Mouse (Mus musculus) layer of hippocampus, postnatal 10 days (tissue): ENCODE measurements around the gene Lpp. TPM values are rescaled to one million over a fixed set of nuclear protein-coding genes. Genes with fewer than 3 reads are reported as not detected.

Experiments
- DNase-seq, 2 experiments: peaks; one replicate each; pipeline ENCODE4 v3.0.0; 2021; ENCODE audit warnings: low spot score in 2 of 2
- total RNA-seq, 2 experiments: library from RNA; stranded (reverse); gene quantifications; 2 replicates each; pipeline ENCODE4 v1.2.3; 2021

Lpp gene
- total RNA-seq, 2 experiments from 2014 or later = 10.9 to 11.2 TPM

GRCm38 (mm10) chr16:24622226-24623194 is 229.2 kb downstream of the Lpp start:
- DNase-seq = no peak

DNA sequence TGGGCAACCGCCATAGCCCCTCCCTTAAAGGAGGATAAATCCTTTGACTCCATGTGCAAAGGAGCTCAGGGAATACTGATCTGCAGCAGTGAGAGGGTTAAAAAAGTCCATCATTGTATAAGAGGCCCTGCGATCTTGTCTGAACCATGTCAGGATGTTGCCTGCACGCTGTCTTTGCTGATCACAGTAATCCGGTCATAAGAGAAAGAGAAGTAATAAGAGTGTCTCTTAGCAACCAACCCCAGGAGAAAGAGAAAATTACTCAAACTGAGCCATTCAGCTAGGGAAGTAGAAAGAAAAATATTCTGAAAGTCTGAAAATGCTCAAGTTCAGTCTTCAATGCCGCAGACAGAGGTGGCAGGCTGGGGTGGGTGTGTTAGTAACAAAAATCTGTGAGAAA is 231.0 kb downstream of the Lpp start:
- DNase-seq = no peak

DNA sequence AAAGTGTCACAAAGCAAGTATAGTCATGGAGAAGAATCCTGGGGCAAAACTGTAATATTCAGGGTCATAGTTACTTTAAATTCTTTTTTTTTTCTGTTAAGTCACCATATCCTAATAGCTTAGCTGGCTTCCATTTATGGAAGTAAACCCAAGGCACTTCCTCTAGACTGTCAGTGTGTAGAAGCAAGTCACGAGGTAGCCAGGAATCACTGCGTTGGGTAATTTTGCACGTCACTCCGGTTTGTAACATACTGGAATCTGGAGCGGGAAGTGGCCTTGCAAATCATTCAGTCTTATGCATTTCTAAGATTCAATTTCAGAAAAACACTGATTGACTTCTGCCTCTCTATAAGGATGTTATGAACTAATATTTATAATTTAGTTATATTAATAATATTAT is 232.3 kb downstream of the Lpp start:
- DNase-seq = no peak

DNA sequence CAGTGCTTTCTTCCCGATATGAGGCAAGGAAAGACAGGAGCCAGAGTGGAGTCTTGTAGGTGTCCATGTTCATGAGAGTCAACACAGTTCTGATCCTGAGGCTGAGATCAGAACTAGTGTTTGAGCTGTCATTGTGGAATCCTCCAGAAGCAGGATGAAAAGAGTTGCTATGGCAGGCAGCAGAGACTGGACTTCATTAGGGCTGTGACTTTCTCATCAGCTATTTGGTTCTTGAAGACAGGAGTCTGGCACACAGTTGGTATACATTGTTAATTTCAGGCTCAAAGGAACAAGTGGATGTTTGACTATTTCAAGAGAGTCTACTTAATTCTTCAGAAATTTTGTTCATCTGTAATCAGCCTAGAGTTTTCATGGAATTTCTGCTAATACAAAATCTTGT is 235.5 kb downstream of the Lpp start:
- no peak for DNase-seq

GRCm38 (mm10) chr16:24629218-24630172 is 236.2 kb downstream of the Lpp start:
- DNase-seq = no peak

DNA sequence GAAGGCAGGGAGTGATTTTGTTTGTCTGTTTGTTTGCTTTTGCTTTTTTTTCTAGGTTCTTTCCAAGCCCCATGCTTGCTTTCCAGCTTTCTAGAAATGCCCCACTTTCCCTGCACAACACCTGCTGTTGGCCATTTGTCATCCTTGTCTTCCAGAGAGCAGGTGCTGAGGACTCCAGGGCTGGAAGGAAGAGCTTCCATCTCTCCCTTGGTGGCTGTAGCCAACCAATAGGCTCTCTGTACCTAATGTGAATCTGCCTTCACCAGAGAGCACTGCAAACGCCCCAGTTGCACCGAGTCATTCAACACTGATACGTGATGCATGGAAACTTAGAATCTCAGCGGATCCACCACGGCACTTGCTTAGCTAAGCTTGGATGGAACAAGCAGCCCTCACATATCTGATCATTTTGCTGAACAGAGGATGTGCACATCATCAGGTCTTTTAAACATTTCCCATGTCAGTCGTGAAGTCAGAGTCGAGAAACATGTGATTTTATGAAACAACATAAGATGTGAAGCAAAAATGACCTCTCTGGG is 242.1 kb downstream of the Lpp start:
- DNase-seq = no peak

GRCm38 (mm10) chr16:24636894-24637293 is 243.6 kb downstream of the Lpp start:
- DNase-seq = no peak

DNA sequence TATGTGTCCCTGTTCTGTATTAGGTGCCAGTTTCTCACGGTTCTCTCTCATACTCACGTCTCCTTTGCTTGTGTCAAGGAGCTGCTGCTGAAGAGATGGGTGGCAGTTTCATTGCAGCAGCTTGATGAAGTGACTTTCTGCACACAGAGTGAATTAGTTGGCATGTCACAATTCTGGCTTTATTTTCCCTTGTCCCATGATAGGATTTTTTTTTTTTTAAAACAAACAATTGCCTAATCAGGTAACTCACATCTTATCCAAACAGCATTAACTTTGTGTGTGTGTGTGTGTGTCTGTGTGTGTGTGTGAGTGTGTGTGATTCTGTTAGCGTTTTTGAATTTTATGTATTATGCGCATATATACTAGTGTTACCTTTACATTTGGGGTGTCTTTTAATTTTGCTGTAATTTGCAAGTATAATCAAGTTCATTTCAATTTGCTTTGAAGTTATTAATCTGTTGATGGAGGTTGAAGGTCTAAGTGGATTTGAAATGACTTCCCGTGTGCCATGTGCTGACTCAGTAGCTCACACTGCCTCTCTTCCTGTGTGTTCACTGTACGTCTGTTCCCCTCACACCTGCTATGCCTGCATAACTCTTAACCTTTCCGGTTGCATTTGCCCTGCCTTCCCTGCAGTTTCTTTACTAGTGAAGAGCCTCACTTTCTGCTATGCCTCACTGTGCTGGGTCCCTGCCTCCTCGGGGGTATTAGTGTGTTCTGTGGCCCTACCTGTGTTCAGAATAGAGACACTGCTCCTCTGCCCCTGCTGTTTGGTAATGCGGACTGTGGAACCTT is 247.9 kb downstream of the Lpp start:
- no peak for DNase-seq

DNA sequence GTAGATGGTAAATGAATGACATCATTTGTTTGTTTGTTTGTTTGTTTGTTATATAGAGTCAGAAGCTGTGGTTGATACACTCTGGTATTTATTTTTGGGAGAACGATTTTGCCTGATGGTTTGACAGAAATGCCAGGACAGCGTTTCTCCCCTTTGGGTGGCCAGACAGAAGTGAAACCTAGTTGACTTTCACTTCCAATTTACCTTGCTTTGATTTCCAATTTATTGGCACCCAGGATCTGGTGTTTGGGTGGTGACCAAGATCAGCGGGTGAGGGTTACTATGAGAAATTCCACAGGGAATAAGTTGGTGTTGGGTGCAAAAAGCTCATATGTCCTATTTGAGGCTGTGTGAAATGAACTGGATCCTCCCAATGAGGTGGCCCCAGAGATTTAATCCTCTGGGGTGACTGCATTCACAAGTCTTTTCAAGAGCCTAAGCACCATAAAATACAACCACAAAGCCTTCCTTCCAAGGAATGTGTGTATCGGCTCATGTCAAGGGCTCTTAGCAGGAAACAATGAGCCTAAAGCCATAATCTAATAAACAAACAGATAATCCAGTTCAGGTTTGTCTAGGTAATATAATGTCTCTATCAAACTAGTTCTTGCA is 249.8 kb downstream of the Lpp start:
- DNase-seq = no peak

DNA sequence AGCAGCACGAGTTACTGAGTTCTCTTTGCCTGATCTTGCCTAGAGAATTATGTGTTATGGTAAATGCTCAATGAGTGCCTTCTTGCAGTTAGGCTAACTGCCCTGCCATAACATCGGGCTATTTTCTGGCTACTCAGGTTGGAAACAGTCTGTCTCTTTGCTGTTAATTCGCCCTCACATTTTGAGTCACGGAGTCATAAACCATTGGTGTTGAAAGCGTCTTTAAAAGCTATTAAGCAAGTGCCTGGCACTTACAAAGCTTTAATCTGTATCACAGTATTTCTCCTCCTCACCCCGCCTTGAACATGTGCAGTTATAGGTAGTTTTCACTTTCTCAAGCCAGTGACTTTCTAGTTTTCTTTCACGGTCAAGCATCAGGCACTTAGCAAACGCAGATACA is 250.8 kb downstream of the Lpp start:
- DNase-seq = no peak

DNA sequence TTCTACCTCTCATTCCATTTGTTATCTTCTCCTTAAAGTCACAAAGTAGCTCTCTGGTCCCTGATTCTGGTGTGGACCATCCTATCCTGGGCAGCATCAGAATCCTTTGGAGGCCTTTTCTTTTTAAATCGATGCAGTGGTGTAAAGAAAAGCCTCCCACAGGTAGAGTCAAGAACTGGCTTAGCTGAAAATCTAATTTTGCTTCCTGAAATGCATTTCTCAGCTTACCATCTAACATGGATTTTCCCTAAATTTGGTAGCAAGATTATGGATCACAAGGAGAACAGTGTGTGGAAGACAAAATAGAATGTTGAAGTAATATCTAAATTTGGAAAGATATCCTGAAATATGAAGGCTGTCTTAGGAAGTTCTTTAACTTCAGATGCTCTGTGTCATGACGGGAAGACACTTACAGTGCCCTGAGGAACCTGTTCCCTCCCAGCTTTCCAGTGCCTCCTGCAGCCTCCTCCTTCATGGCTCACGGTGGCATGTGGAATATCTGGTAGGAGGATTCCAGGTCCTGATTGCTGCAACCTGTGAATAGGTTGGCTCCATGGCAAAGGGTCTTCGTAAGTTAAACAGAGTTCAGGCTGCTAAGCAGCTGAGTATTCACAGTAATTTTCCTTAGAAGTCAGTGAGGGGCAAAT is 251.6 kb downstream of the Lpp start:
- DNase-seq = no peak

DNA sequence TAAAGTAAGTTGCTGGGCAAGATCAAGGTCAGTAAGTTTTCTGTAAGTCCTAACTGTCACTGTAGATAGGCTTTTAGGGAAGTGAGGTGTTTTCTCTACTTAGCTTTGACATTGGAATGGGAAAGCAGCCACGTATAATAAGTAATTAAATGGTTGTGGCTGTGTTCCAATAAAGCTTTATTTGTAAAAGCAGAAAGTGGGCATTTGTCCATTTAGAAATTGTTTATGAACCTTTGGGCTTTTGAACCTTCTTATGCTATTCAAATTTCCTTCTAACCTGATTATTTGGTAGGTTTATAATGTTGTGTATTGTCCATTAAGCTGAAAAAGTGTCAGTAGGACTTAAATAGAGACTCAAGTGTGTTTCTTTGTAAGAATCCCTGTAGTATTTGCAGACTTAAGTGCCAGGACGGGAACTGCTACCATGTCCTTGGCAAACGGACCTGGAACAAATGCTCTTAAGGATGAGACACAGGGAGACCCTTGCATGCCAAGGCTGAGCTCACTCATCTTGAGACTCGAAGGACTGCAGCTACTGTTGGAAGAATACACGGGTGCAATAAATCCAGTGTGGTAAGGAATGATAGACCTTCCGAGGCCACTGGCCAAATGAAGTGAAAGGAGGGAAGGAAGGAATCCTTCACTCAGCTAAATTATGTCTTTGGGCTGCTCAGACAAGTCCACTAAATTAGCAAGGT is 252.7 kb downstream of the Lpp start:
- no peak for DNase-seq

DNA sequence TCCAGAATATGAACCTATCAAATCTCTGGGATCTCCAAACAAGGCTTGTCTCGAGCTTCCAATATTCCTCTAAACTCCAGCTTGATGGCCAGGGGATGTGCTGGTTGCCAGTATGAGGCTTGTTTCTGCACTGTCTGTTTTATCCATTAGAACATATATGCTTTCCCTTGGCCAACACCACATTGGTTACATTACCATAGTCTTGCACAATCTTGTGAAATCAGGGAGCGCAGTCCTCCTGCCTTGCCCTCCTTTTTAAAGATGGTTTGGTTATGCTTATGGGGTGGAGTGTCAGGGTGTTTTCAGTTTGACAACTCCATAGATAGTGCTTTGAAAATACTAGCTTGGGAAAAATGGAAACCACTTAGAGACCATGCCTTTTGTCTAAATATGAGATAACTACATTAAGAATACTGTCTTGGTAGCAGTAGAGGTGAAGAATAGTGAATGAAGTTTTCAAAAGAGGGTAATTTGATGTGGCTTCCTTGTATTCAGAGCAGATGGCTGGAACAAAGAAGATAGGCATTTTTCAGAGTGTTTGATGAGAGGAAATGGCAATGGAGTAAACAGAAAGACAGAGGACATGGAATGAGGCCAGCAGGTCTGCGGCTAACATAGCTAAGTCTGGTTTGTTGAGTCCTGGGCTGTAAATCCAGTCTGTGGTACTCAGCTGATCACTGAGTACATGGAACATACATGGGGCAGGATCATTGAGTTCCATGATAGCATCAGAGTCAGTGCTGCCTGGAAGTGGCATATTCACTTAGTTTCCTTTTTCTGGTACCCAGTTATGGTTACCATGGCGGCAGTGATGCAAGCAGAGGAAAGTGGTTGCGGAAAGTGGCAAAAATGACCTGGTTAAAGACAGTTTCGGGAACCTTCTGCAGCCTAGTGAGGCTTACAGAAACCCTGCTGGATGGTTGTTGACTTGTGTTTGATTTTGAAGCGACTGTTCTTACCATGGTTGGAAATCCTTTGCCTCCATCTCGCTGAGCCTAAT is 258.6 kb downstream of the Lpp start:
- DNase-seq = no peak

DNA sequence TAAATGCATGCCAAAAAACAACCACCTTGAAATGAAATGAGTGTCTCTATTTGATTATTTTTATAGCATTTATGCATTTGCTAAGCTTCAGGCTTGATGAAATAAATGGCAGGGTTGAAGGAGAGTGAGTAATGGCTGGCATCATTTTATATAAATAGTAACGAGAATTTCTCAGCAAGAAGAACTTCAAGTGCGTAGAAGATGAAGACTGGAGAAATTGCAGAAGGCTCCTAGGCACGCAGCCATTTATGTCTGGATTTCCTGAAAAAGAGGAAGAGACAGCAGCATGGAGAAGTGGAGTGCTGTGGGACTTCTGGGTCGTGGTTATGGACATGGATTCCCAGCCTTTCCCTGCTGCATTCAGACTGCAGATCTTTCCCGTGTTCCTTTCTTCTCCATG is 259.7 kb downstream of the Lpp start:
- DNase-seq = no peak

DNA sequence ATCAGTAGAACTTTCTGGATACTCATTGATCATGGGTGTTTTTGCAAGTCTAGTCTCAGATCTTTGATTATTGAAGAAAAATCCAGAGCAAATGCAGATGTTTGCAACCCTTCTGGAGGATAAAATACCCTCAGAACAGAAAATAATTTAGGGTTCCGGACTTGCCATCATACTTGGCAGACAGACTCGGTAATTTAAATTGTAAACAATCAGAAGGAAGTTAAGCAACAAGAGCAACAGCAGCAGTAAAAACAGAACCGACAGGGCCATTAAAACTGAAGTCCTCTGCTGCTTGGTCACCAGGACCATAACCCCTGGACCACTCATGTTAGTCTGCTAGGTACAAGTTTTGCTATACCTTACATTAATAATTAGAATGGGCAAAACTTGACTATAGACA is 261.8 kb downstream of the Lpp start:
- no peak for DNase-seq

DNA sequence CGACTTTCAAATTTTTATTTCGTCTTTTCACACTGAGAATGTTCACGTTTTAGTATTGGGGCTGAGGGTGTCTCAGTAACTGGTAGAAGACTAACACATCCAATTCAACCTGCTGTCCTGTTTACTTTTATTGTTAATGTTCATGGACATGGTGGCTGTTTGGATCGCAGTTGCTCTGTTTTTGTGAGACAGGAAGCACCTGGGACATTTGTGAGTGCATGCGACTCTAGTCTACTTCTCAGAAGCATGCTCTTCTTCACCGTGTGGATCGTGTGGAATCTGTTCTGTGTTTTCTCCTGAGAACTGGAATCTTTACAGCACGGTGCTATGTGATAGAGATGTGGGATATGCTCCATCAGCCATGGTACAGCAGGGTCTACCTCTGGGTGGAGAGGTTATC is 262.7 kb downstream of the Lpp start:
- no peak for DNase-seq

- no peak for DNase-seq
Observed at GRCm38 (mm10) chr16:24656752-24657151, 263.4 kb downstream of the Lpp start.

DNA sequence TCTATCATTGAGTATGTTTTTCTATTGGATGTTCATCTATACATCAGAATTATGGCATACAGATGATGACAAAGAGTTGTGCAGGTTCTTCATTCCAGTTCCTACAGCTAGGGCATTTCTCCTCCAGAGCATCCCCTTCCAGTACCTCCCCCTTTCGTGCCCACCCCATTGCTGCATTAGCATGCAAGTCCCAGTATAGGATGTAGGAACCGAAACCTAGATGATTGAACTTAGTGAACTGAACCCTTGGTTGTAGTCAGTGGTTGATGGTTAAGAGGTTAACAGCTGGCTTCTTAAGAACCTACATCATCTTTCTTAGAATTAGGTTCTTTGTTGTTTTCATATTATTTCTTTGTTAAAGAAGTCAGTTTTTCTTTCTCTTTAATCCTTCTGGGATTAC is 265.7 kb downstream of the Lpp start:
- no peak for DNase-seq
